Comparison of ENCODE assay signal across 8 mouse cellular contexts in genomic region chr17:69157101-69157808, GRCm38 (mm10).
DNase-seq lines count a peak whose midpoint lies in the region; ATAC-seq and TF ChIP-seq lines count a peak whose summit lies in the region.

No protein-coding gene starts in this region.

- peak; percentile 73 for ATAC-seq in hindbrain, embryonic 12.5 days (ENCODE audit: low FRiP score)
- peak; percentile 74 for ATAC-seq in limb, embryonic 15.5 days (ENCODE audit: insufficient number of reproducible peaks, low FRiP score, low TSS enrichment, low read depth)
- peak; percentile 64 for ATAC-seq in neural tube, embryonic 12.5 days (ENCODE audit: low FRiP score, low read depth)

- peak overlapping the region; percentile 85 for H3K9ac ChIP-seq in hindbrain, embryonic 12.5 days
- peak overlapping the region; percentile 98 for H3K9ac ChIP-seq in limb, embryonic 15.5 days
- H3K9ac ChIP-seq in neural tube, embryonic 12.5 days, result peak overlapping the region; percentile 90

- H3K4me1 ChIP-seq in embryonic fibroblast, embryonic 13.5 days (ENCODE audit: control insufficient read depth, insufficient read depth, low read length), result peaks cover 9% of the 10 kb centered on the region; the same call in 1 of the 2 replicates
- peaks cover 14% of the 10 kb centered on the region; the same call in 1 of the 2 replicates for H3K4me1 ChIP-seq in hindbrain, embryonic 12.5 days
- H3K4me1 ChIP-seq in limb, embryonic 15.5 days, result peaks cover 21% of the 10 kb centered on the region
- peaks cover 14% of the 10 kb centered on the region for H3K4me1 ChIP-seq in neural tube, embryonic 12.5 days

- WGBS in hindbrain, embryonic 12.5 days, result 1% methylated on average over 59 of the region's 66 CpGs
- WGBS in limb, embryonic 15.5 days, result under 1% methylated on average over 51 of the region's 66 CpGs
- under 1% methylated on average over 56 of the region's 66 CpGs for WGBS in neural tube, embryonic 12.5 days

- peak overlapping the region; percentile 74 for H3K27ac ChIP-seq in embryonic fibroblast, embryonic 13.5 days (ENCODE audit: insufficient read depth, low read length)
- peak overlapping the region; percentile 70 for H3K27ac ChIP-seq in hindbrain, embryonic 12.5 days
- peak overlapping the region; percentile 95 for H3K27ac ChIP-seq in limb, embryonic 15.5 days
- H3K27ac ChIP-seq in neural tube, embryonic 12.5 days, result 0 out of 2 replicates have a peak overlapping the region, but pooled peaks have one; percentile 22

- no peak for TF ChIP-seq POLR2A in embryonic fibroblast, embryonic 13.5 days (IDR thresholded peaks at IDR 0.05; ENCODE audit: low read depth, low read length)

- no peaks in the 10 kb centered on the region for H3K9me3 ChIP-seq in hindbrain, embryonic 12.5 days (replicated peaks)
- H3K9me3 ChIP-seq in limb, embryonic 15.5 days, result no peaks in the 10 kb centered on the region
- H3K9me3 ChIP-seq in neural tube, embryonic 12.5 days, result no peaks in the 10 kb centered on the region

- peak overlapping the region; percentile 52 for H3K4me3 ChIP-seq in embryonic fibroblast, embryonic 13.5 days (ENCODE audit: insufficient read depth, low read length)
- peak overlapping the region; percentile 70 for H3K4me3 ChIP-seq in hindbrain, embryonic 12.5 days
- H3K4me3 ChIP-seq in limb, embryonic 15.5 days, result peak overlapping the region; percentile 96
- H3K4me3 ChIP-seq in neural tube, embryonic 12.5 days, result peak overlapping the region; percentile 88

- H3K4me2 ChIP-seq in hindbrain, embryonic 12.5 days (replicated peaks), result peak overlapping the region; percentile 88
- H3K4me2 ChIP-seq in limb, embryonic 15.5 days, result peak overlapping the region; percentile 72
- peak overlapping the region; percentile 94 for H3K4me2 ChIP-seq in neural tube, embryonic 12.5 days (replicated peaks)

- no peaks in the 10 kb centered on the region; the same call in 1 of the 2 replicates for H3K27me3 ChIP-seq in hindbrain, embryonic 12.5 days
- no peaks in the 10 kb centered on the region for H3K27me3 ChIP-seq in limb, embryonic 15.5 days
- H3K27me3 ChIP-seq in neural tube, embryonic 12.5 days (replicated peaks), result no peaks in the 10 kb centered on the region; the same call in 1 of the 2 replicates

- no peaks in the 10 kb centered on the region for H3K36me3 ChIP-seq in hindbrain, embryonic 12.5 days
- H3K36me3 ChIP-seq in limb, embryonic 15.5 days, result no peaks in the 10 kb centered on the region
- H3K36me3 ChIP-seq in neural tube, embryonic 12.5 days, result no peaks in the 10 kb centered on the region

- peak; percentile 23 to 37 for DNase-seq in layer of hippocampus, postnatal 10 days (ENCODE audit: low spot score in 2 of 2)
- DNase-seq in layer of hippocampus, adult 11-12 months (ENCODE audit: low spot score), result no peak
- peak; percentile 7 to 25 for DNase-seq in adrenal gland, postnatal 36 days
- DNase-seq in thymus, postnatal 14 days, result no peak

- TF ChIP-seq CTCF in embryonic fibroblast, embryonic 13.5 days (IDR thresholded peaks at IDR 0.05; ENCODE audit: borderline replicate concordance, insufficient read depth, low read length), result no peak

Comparison
In these comparisons a context has a peak if more than half of its experiments do, and no peak if none do; other contexts are left out.
1. DNase-seq: peak in layer of hippocampus, postnatal 10 days (2 of 2) and adrenal gland, postnatal 36 days (2 of 2); none in layer of hippocampus, adult 11-12 months (single experiment) and thymus, postnatal 14 days (single experiment).
2. H3K27ac ChIP-seq: peak in every context shown above with its lines; median percentile 95 in limb, embryonic 15.5 days; 74 in embryonic fibroblast, embryonic 13.5 days; 70 in hindbrain, embryonic 12.5 days; 22 in neural tube, embryonic 12.5 days.
3. Peak in every context shown above with its lines, with median percentiles within 50 percentile points of each other: H3K4me3 ChIP-seq, ATAC-seq, H3K4me2 ChIP-seq and H3K9ac ChIP-seq.